Mouse (Mus musculus): ENCODE results near the gene Map3k10. TPM values are rescaled to one million over a fixed set of nuclear protein-coding genes. Genes with fewer than 3 reads are reported as not detected.
A peak's percentile ranks its signal among the peaks of the same experiment; 100 is the strongest.

The Map3k10 gene
- total RNA-seq (2021) (10 to 100 TPM; 21.9 to 35.1 TPM), polyA plus RNA-seq (2012; rRNA removed) (65.4 and 93.7 TPM in 2 replicates)
- long read RNA-seq, transcript Map3k10-204 (2 exons, 1,621 nt), result major isoform, 8 of 13 reads
- long read RNA-seq, partial matches to known transcripts, result 1 of 13 reads
- long read RNA-seq, other reads (novel, unspliced or antisense), result 4 of 13 reads

GRCm38 (mm10) chr7:27674522-27675221 is at the start of gene Map3k10:
Map3k10 (minus strand) TSS chr7:27674598.
- peak; percentile 97 for DNase-seq

- DNase-seq, result no peak
Measured at GRCm38 (mm10) chr7:27721951-27722350, 47.6 kb upstream of the Map3k10 start.

- no peak for DNase-seq
Measured at GRCm38 (mm10) chr7:27710402-27710801, 36.0 kb upstream of the Map3k10 start.

- DNase-seq, result no peak
Measured at GRCm38 (mm10) chr7:27696711-27697110, 22.3 kb upstream of the Map3k10 start.

- DNase-seq, result peak; percentile 10
Measured at GRCm38 (mm10) chr7:27691076-27691475, 16.7 kb upstream of the Map3k10 start.

- peak; percentile 95 for DNase-seq
Measured at GRCm38 (mm10) chr7:27688815-27689612, 14.6 kb upstream of the Map3k10 start, which contains the start of gene Zfp607b. Zfp607b (plus strand) TSS chr7:27689340.

GRCm38 (mm10) chr7:27688246-27688788 is 13.9 kb upstream of the Map3k10 start:
- no peak for DNase-seq

GRCm38 (mm10) chr7:27687836-27688235 is 13.4 kb upstream of the Map3k10 start:
- DNase-seq, result no peak

GRCm38 (mm10) chr7:27687043-27687442 is 12.6 kb upstream of the Map3k10 start:
- no peak for DNase-seq

GRCm38 (mm10) chr7:27685681-27686080 is 11.3 kb upstream of the Map3k10 start:
- DNase-seq, result no peak

- DNase-seq, result no peak
Measured at GRCm38 (mm10) chr7:27685220-27685619, 10.8 kb upstream of the Map3k10 start.

GRCm38 (mm10) chr7:27683218-27683617 is 8.8 kb upstream of the Map3k10 start:
- DNase-seq, result no peak

GRCm38 (mm10) chr7:27675222-27675612 is 819 bp upstream of the Map3k10 start:
- no peak for DNase-seq

GRCm38 (mm10) chr7:27674195-27674521 is 240 bp downstream of the Map3k10 start:
- no peak for DNase-seq

- peak; percentile 40 for DNase-seq
Measured at GRCm38 (mm10) chr7:27673575-27674131, 745 bp downstream of the Map3k10 start.

- DNase-seq, result no peak
Measured at GRCm38 (mm10) chr7:27673064-27673574, 1.3 kb downstream of the Map3k10 start.

GRCm38 (mm10) chr7:27662038-27662437 is 12.4 kb downstream of the Map3k10 start:
- no peak for DNase-seq

- no peak for DNase-seq
Measured at GRCm38 (mm10) chr7:27658712-27659663, 15.4 kb downstream of the Map3k10 start.

- DNase-seq, result no peak
Measured at GRCm38 (mm10) chr7:27657824-27658395, 16.5 kb downstream of the Map3k10 start.

GRCm38 (mm10) chr7:27656600-27656999 is 17.8 kb downstream of the Map3k10 start:
- DNase-seq, result no peak

- no peak for DNase-seq
Measured at GRCm38 (mm10) chr7:27655545-27655944, 18.9 kb downstream of the Map3k10 start.

Measured in adrenal gland, adult 2 months (tissue).